In the genomic region with DNA sequence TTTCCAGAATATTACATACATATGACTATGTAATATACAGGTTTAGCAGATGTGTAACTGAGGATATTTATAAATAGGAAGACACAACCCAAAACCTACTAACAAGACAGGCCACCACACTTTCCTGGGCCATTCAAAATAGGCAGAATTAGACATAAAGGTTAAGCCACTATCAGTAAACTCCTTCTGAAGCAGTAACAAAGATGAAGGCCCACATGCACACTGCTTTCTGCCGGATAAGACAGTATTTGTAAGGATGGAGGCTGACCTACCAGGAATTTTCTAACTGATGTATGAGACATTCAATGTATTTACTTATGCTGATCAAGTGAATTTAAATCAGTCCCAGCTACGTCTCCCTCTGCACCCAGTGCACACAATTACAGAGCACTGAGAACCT, we compare ENCODE assay signal across 27 mouse cellular contexts. TPM values are rescaled to one million over a fixed set of nuclear protein-coding genes. Genes with fewer than 3 reads are reported as not detected.
A peak's percentile ranks its signal among the peaks of the same experiment; 100 is the strongest.
DNase-seq lines count a peak whose midpoint lies in the region; ATAC-seq and TF ChIP-seq lines count a peak whose summit lies in the region.
"Had no signal": no experiment of that assay in that cellular context is flagged by ENCODE, and none has a peak within 500 bp of the region (broad histone marks: within the 10 kb centered on the region; RNA-seq: fewer than 3 reads in every experiment).

No protein-coding gene starts in this region.

- TF ChIP-seq CTCF in liver, embryonic 14.5 days (IDR thresholded peaks at IDR 0.05; ENCODE audit: low read depth): no peak
- no peak for TF ChIP-seq CTCF in liver, postnatal 0 days (IDR thresholded peaks at IDR 0.05; ENCODE audit: low read depth)
- TF ChIP-seq CTCF in olfactory bulb, adult 2 months (IDR thresholded peaks at IDR 0.05; ENCODE audit: insufficient read depth, low read depth, low read length): no peak

- no peaks in the 10 kb centered on the region for H3K27me3 ChIP-seq in liver, embryonic 14.5 days (ENCODE audit: control insufficient read depth, insufficient read depth, low read length)
- H3K27me3 ChIP-seq in liver, postnatal 0 days (ENCODE audit: insufficient read depth, low read length): no peaks in the 10 kb centered on the region
- no peaks in the 10 kb centered on the region for H3K27me3 ChIP-seq in embryonic facial prominence, embryonic 10.5 days (replicated peaks; ENCODE audit: low read depth, poor library complexity, severe bottlenecking)
- H3K27me3 ChIP-seq: embryonic facial prominence, embryonic 15.5 days; forebrain, embryonic 12.5 days; heart, embryonic 13.5 days; limb, embryonic 15.5 days had no signal

- H3K4me3 ChIP-seq in liver, embryonic 14.5 days (ENCODE audit: insufficient read depth in 1 of 2, low read depth in 2 of 2, low read length in 2 of 2): no peak overlapping the region
- no peak overlapping the region for H3K4me3 ChIP-seq in liver, postnatal 0 days (ENCODE audit: low read depth, low read length)
- no peak overlapping the region for H3K4me3 ChIP-seq in olfactory bulb, adult 2 months (ENCODE audit: insufficient read depth, low read depth, low read length)
- H3K4me3 ChIP-seq in embryonic facial prominence, embryonic 10.5 days: no peak overlapping the region
- H3K4me3 ChIP-seq: embryonic facial prominence, embryonic 15.5 days; forebrain, embryonic 12.5 days; heart, embryonic 13.5 days; limb, embryonic 10.5 days; limb, embryonic 15.5 days had no signal

- H3K9ac ChIP-seq in liver, embryonic 14.5 days (replicated peaks): no peak overlapping the region
- no peak overlapping the region for H3K9ac ChIP-seq in liver, postnatal 0 days (replicated peaks)
- H3K9ac ChIP-seq: embryonic facial prominence, embryonic 15.5 days; forebrain, embryonic 12.5 days; forebrain, postnatal 0 days; heart, embryonic 13.5 days; hindbrain, embryonic 14.5 days; limb, embryonic 15.5 days had no signal

- no peak for TF ChIP-seq EP300 in liver, embryonic 14.5 days (IDR thresholded peaks at IDR 0.05; ENCODE audit: low read depth)
- TF ChIP-seq EP300 in liver, postnatal 0 days (IDR thresholded peaks at IDR 0.05; ENCODE audit: low read depth): no peak

- ATAC-seq in liver, embryonic 14.5 days (ENCODE audit: insufficient read depth): no peak
- ATAC-seq in liver, postnatal 0 days: no peak
- ATAC-seq: activated CD4-positive, CD25-positive, alpha-beta regulatory T cell, adult 4 months; CD4-positive, CD25-positive, alpha-beta regulatory T cell, adult 4 months; forebrain, postnatal 0 days had no signal

- no peaks in the 10 kb centered on the region for H3K36me3 ChIP-seq in liver, embryonic 14.5 days (replicated peaks; ENCODE audit: control insufficient read depth, insufficient read depth, low read depth)
- no peaks in the 10 kb centered on the region for H3K36me3 ChIP-seq in liver, postnatal 0 days (replicated peaks; ENCODE audit: insufficient read depth, low read length)
- no peaks in the 10 kb centered on the region for H3K36me3 ChIP-seq in embryonic facial prominence, embryonic 10.5 days (replicated peaks)
- H3K36me3 ChIP-seq: embryonic facial prominence, embryonic 15.5 days; forebrain, embryonic 12.5 days; heart, embryonic 13.5 days; limb, embryonic 10.5 days; limb, embryonic 15.5 days had no signal

- no peaks in the 10 kb centered on the region for H3K9me3 ChIP-seq in liver, embryonic 14.5 days (ENCODE audit: control insufficient read depth, low read length)
- H3K9me3 ChIP-seq in liver, postnatal 0 days (ENCODE audit: low read length): no peaks in the 10 kb centered on the region
- no peaks in the 10 kb centered on the region for H3K9me3 ChIP-seq in embryonic facial prominence, embryonic 10.5 days
- H3K9me3 ChIP-seq: embryonic facial prominence, embryonic 15.5 days; forebrain, embryonic 12.5 days; heart, embryonic 13.5 days; limb, embryonic 10.5 days; limb, embryonic 15.5 days had no signal

- 47% methylated on average over 2 of the region's 2 CpGs for WGBS in liver, embryonic 14.5 days (ENCODE audit: insufficient replicate concordance)
- WGBS in liver, postnatal 0 days (ENCODE audit: insufficient replicate concordance): 81% methylated on average over 2 of the region's 2 CpGs
- 63% methylated on average over 2 of the region's 2 CpGs for WGBS in olfactory bulb, adult 2 months
- 83% methylated on average over 2 of the region's 2 CpGs for WGBS in embryonic facial prominence, embryonic 10.5 days

- peak in 2 of 3 experiments; percentile 63 to 69 for DNase-seq in liver, embryonic 14.5 days (ENCODE audit: low read depth in 3 of 3, low spot score in 3 of 3)
- no peak for DNase-seq in liver, postnatal 0 days
- peak; percentile 5 for DNase-seq in testis, postnatal 10 days (ENCODE audit: low spot score)
- no peak for DNase-seq in testis, postnatal 14 days (ENCODE audit: low spot score)
- no peak for DNase-seq in kidney, postnatal 36 days
- no peak for DNase-seq in embryonic facial prominence, embryonic 10.5 days (ENCODE audit: low spot score)
- DNase-seq: adrenal gland, adult 8-10 months; cerebellum, adult 2 months; cerebellum, postnatal 14 days; forebrain, postnatal 0 days; gastrocnemius, postnatal 10 days; heart, postnatal 10 days; kidney, adult 9 months; kidney, postnatal 10 days; midbrain, embryonic 14.5 days; retina, postnatal 1 day; right cerebral cortex, postnatal 14 days; thymus, postnatal 14 days had no signal

- H3K27ac ChIP-seq in liver, embryonic 14.5 days: no peak overlapping the region
- no peak overlapping the region for H3K27ac ChIP-seq in liver, postnatal 0 days (ENCODE audit: low read depth)
- H3K27ac ChIP-seq in olfactory bulb, adult 2 months (ENCODE audit: insufficient read depth, low read depth, low read length): peak overlapping the region; percentile 36
- no peak overlapping the region for H3K27ac ChIP-seq in embryonic facial prominence, embryonic 10.5 days (replicated peaks)
- H3K27ac ChIP-seq: embryonic facial prominence, embryonic 15.5 days; forebrain, embryonic 12.5 days; heart, embryonic 13.5 days; hindbrain, embryonic 14.5 days; limb, embryonic 10.5 days; limb, embryonic 15.5 days had no signal

- H3K4me1 ChIP-seq in liver, embryonic 14.5 days (replicated peaks; ENCODE audit: control insufficient read depth in 2 of 2, insufficient read depth in 2 of 2, low read length in 1 of 2): no peaks in the 10 kb centered on the region
- H3K4me1 ChIP-seq in liver, postnatal 0 days (ENCODE audit: insufficient read depth): no peaks in the 10 kb centered on the region; the same call in 1 of the 2 replicates
- H3K4me1 ChIP-seq in olfactory bulb, adult 2 months (ENCODE audit: control insufficient read depth, insufficient read depth, low read length): peaks cover 39% of the 10 kb centered on the region
- H3K4me1 ChIP-seq in embryonic facial prominence, embryonic 10.5 days: 0 out of 2 replicates have a peak, but pooled peaks cover 4% of the 10 kb centered on the region
- H3K4me1 ChIP-seq: forebrain, embryonic 12.5 days; heart, embryonic 13.5 days had no signal

- H3K4me2 ChIP-seq in liver, embryonic 14.5 days (ENCODE audit: low read depth): no peak overlapping the region
- no peak overlapping the region for H3K4me2 ChIP-seq in liver, postnatal 0 days (ENCODE audit: low read depth, low read length)
- H3K4me2 ChIP-seq: embryonic facial prominence, embryonic 15.5 days; forebrain, embryonic 12.5 days; heart, embryonic 13.5 days; hindbrain, embryonic 14.5 days; limb, embryonic 15.5 days had no signal

- TF ChIP-seq POLR2A in olfactory bulb, adult 2 months (IDR thresholded peaks at IDR 0.05; ENCODE audit: insufficient read depth, low read depth, low read length): no peak

RNA-seq across cellular contexts. Expression of gene 2010300C02Rik, which starts 55.4 kb away (rescaled TPM):
- polyA plus RNA-seq in liver, embryonic 14.5 days (2012; rRNA removed): 0.09 and 0.12 TPM in 2 replicates
- 0.15 TPM in 1 of 2 replicates, not detected in the other for polyA plus RNA-seq in liver, embryonic 14.5 days (2014; fragmentation: Nextera tagmentation; extraction: Ambion mirVana)
- polyA plus RNA-seq in liver, postnatal 0 days (2015; fragmentation: Nextera tagmentation; extraction: Ambion mirVana): 0.20 and 0.22 TPM in 2 replicates
- polyA plus RNA-seq in olfactory bulb, adult 2 months (2012; ENCODE audit: insufficient read depth, insufficient read length, low replicate concordance, missing spikeins): not detected in 2 replicates
- 0.91 and 0.96 TPM in 2 replicates for polyA plus RNA-seq in embryonic facial prominence, embryonic 10.5 days (2016; fragmentation: Nextera tagmentation; extraction: Ambion mirVana)

Comparison
In these comparisons a context has a peak if more than half of its experiments do, and no peak if none do; other contexts are left out.
1. DNase-seq: peak in liver, embryonic 14.5 days (2 of 3) and testis, postnatal 10 days (single experiment); none in liver, postnatal 0 days (single experiment), testis, postnatal 14 days (single experiment), kidney, postnatal 36 days (0 of 2) and embryonic facial prominence, embryonic 10.5 days (single experiment).
2. RNA of gene 2010300C02Rik, which starts 55.4 kb away (polyA plus RNA-seq): not detected in olfactory bulb, adult 2 months; 0.91 to 0.96 TPM in embryonic facial prominence, embryonic 10.5 days, 0.20 to 0.22 TPM in liver, postnatal 0 days and 0.09 to 0.15 TPM in liver, embryonic 14.5 days; every median in the first group is over 10 times any median in the second.